18 mouse cellular contexts compared by ENCODE assay signal in the genomic region with DNA sequence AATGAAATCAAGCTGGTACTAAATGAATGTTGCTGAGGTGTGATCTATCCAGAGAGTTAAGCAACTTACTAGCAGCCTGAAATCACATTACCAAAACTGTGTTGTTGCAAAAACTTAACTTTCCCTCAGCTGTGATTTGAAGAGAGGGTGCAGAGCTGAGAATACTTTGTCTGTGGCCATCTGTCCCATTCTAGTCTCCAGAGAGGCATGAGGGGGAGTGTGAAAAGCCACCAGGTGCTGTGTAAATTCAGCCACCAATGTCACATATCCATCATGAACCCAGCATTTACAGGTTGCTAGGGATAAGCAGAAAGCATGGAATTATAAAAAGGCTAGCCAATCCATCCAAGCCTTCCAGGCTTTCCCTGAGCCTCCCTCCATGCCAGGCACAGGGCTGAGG. TPM values are rescaled to one million over a fixed set of nuclear protein-coding genes. Genes with fewer than 3 reads are reported as not detected.
A peak's percentile ranks its signal among the peaks of the same experiment; 100 is the strongest.
DNase-seq lines count a peak whose midpoint lies in the region; ATAC-seq and TF ChIP-seq lines count a peak whose summit lies in the region.
"Had no signal": no experiment of that assay in that cellular context is flagged by ENCODE, and none has a peak within 500 bp of the region (broad histone marks: within the 10 kb centered on the region; RNA-seq: fewer than 3 reads in every experiment).

No protein-coding gene starts in this region.

- 0 out of 2 replicates have a peak overlapping the region, but pooled peaks have one; percentile 6 for H3K27ac ChIP-seq in gastrocnemius, adult 2 months
- H3K27ac ChIP-seq in limb, embryonic 15.5 days = peak overlapping the region; percentile 22; the same call in 1 of the 2 replicates
- H3K27ac ChIP-seq: heart, embryonic 15.5 days; kidney, embryonic 15.5 days; liver, embryonic 13.5 days; midbrain, embryonic 13.5 days had no signal

- ATAC-seq in limb, embryonic 15.5 days (ENCODE audit: insufficient number of reproducible peaks, low FRiP score, low TSS enrichment, low read depth) = no peak
- ATAC-seq: activated CD4-positive, CD25-positive, alpha-beta regulatory T cell, adult 4 months; midbrain, embryonic 13.5 days; Patski had no signal

- no peak for DNase-seq in gastrocnemius, adult 2 months
- no peak for DNase-seq in gastrocnemius, adult 18-20 months (ENCODE audit: low spot score)
- peak; percentile 17 to 39 for DNase-seq in left cerebral cortex, adult 18-20 months (ENCODE audit: low spot score in 2 of 2)
- DNase-seq in left cerebral cortex, adult 11 months (ENCODE audit: low spot score) = no peak
- DNase-seq in brain, embryonic 14.5 days (ENCODE audit: low read depth) = peak; percentile 36
- DNase-seq in cerebellum, adult 9-11 months = no peak
- DNase-seq: adrenal gland, postnatal 36 days; cerebellum, postnatal 25 days; liver, embryonic 13.5 days; retina, postnatal 1 day had no signal

- no peak for TF ChIP-seq CTCF in gastrocnemius, adult 2 months (IDR thresholded peaks at IDR 0.05)
- no peak for TF ChIP-seq CTCF in brain, embryonic 14.5 days (IDR thresholded peaks at IDR 0.05; ENCODE audit: borderline replicate concordance, extremely low read depth, insufficient read depth, insufficient read length)

- intact Hi-C loops in gastrocnemius, adult 2 months (cut with DNase I) = no loop called here

- no peaks in the 10 kb centered on the region for H3K36me3 ChIP-seq in limb, embryonic 15.5 days
- H3K36me3 ChIP-seq: heart, embryonic 15.5 days; kidney, embryonic 15.5 days; liver, embryonic 13.5 days; midbrain, embryonic 13.5 days had no signal

- no peak overlapping the region for H3K4me2 ChIP-seq in limb, embryonic 15.5 days
- H3K4me2 ChIP-seq: heart, embryonic 15.5 days; kidney, embryonic 15.5 days; liver, embryonic 13.5 days; midbrain, embryonic 13.5 days had no signal

- H3K4me3 ChIP-seq in gastrocnemius, adult 2 months = no peak overlapping the region
- no peak overlapping the region for H3K4me3 ChIP-seq in limb, embryonic 15.5 days
- H3K4me3 ChIP-seq: heart, embryonic 15.5 days; kidney, embryonic 15.5 days; liver, embryonic 13.5 days; midbrain, embryonic 13.5 days had no signal

- H3K9me3 ChIP-seq in limb, embryonic 15.5 days = no peaks in the 10 kb centered on the region
- H3K9me3 ChIP-seq: heart, embryonic 15.5 days; kidney, embryonic 15.5 days; liver, embryonic 13.5 days; midbrain, embryonic 13.5 days had no signal

- H3K27me3 ChIP-seq in limb, embryonic 15.5 days = no peaks in the 10 kb centered on the region
- H3K27me3 ChIP-seq: heart, embryonic 15.5 days; kidney, embryonic 15.5 days; liver, embryonic 13.5 days; midbrain, embryonic 13.5 days; Patski had no signal

- no peak overlapping the region for H3K9ac ChIP-seq in limb, embryonic 15.5 days
- H3K9ac ChIP-seq: heart, embryonic 15.5 days; kidney, embryonic 15.5 days; liver, embryonic 13.5 days; midbrain, embryonic 13.5 days had no signal

- no peak for TF ChIP-seq POLR2A in brain, embryonic 14.5 days (IDR thresholded peaks at IDR 0.05; ENCODE audit: borderline replicate concordance, extremely low read depth, insufficient read depth, insufficient read length, poor library complexity, severe bottlenecking)

- H3K4me1 ChIP-seq in limb, embryonic 15.5 days = peaks cover 37% of the 10 kb centered on the region

RNA-seq across cellular contexts. Expression of gene Uchl4, which starts 6.0 kb away (rescaled TPM):
- total RNA-seq in gastrocnemius, adult 2 months (2021) = 1 to 10 TPM; 1.3 to 1.9 TPM
- 1 to 10 TPM; 1.3 to 2.1 TPM for total RNA-seq in gastrocnemius, adult 18-20 months (2021)
- total RNA-seq in left cerebral cortex, adult 18-20 months (2021) = 1 to 10 TPM; 1.9 to 3.7 TPM
- 0.20 and 0.79 TPM in 2 replicates for polyA plus RNA-seq in brain, embryonic 14.5 days (2012; rRNA removed)
- 1.3 and 2.5 TPM in 2 replicates for polyA plus RNA-seq in limb, embryonic 15.5 days (2015; fragmentation: Nextera tagmentation; extraction: Ambion mirVana)
- total RNA-seq: hematopoietic stem cell, adult 5-6 weeks had no signal
- polyA plus RNA-seq: gonadal fat pad, adult 2 months had no signal

RNA-seq across cellular contexts. Expression of gene Map2k1, which starts 24.5 kb away (rescaled TPM):
- 10 to 100 TPM; 52.8 to 55.7 TPM for total RNA-seq in gastrocnemius, adult 2 months (2021)
- total RNA-seq in gastrocnemius, adult 18-20 months (2021) = 10 to 100 TPM; 55.8 to 56.9 TPM
- 100 to 1,000 TPM; 292 to 323 TPM for total RNA-seq in left cerebral cortex, adult 18-20 months (2021)
- 29.7 and 33.7 TPM in 2 replicates for polyA plus RNA-seq in brain, embryonic 14.5 days (2012; rRNA removed)
- polyA plus RNA-seq in limb, embryonic 15.5 days (2015; fragmentation: Nextera tagmentation; extraction: Ambion mirVana) = 80.6 and 95.9 TPM in 2 replicates

RNA-seq across cellular contexts. Expression of gene Snapc5, which starts 49.9 kb away (rescaled TPM):
- total RNA-seq in gastrocnemius, adult 2 months (2021) = 10 to 100 TPM; 19.3 to 24.4 TPM
- 10 to 100 TPM; 23.3 to 24.1 TPM for total RNA-seq in gastrocnemius, adult 18-20 months (2021)
- total RNA-seq in left cerebral cortex, adult 18-20 months (2021) = 10 to 100 TPM; 18.6 to 22.4 TPM
- 14.5 and 16.9 TPM in 2 replicates for polyA plus RNA-seq in brain, embryonic 14.5 days (2012; rRNA removed)
- 30.3 and 31.1 TPM in 2 replicates for polyA plus RNA-seq in limb, embryonic 15.5 days (2015; fragmentation: Nextera tagmentation; extraction: Ambion mirVana)

RNA-seq across cellular contexts. Expression of gene Tipin, which starts 52.4 kb away (rescaled TPM):
- 10 to 100 TPM in 1 of 2 experiments, 1 to 10 TPM in 1; 7.9 to 10.3 TPM for total RNA-seq in gastrocnemius, adult 2 months (2021)
- 10 to 100 TPM; 10.0 to 11.1 TPM for total RNA-seq in gastrocnemius, adult 18-20 months (2021)
- 10 to 100 TPM; 12.9 to 13.8 TPM for total RNA-seq in left cerebral cortex, adult 18-20 months (2021)
- polyA plus RNA-seq in brain, embryonic 14.5 days (2012; rRNA removed) = 56.8 and 67.4 TPM in 2 replicates
- polyA plus RNA-seq in limb, embryonic 15.5 days (2015; fragmentation: Nextera tagmentation; extraction: Ambion mirVana) = 164 and 174 TPM in 2 replicates

RNA-seq across cellular contexts. Expression of gene Rpl4, which starts 55.8 kb away (rescaled TPM):
- total RNA-seq in gastrocnemius, adult 2 months (2021) = 100 to 1,000 TPM; 601 to 627 TPM
- 100 to 1,000 TPM; 623 to 643 TPM for total RNA-seq in gastrocnemius, adult 18-20 months (2021)
- 100 to 1,000 TPM; 589 to 593 TPM for total RNA-seq in left cerebral cortex, adult 18-20 months (2021)
- 714 and 763 TPM in 2 replicates for polyA plus RNA-seq in brain, embryonic 14.5 days (2012; rRNA removed)
- 1,189 and 1,208 TPM in 2 replicates for polyA plus RNA-seq in limb, embryonic 15.5 days (2015; fragmentation: Nextera tagmentation; extraction: Ambion mirVana)

Comparison
In these comparisons a context has a peak if more than half of its experiments do, and no peak if none do; other contexts are left out.
1. DNase-seq: peak in left cerebral cortex, adult 18-20 months (2 of 2) and brain, embryonic 14.5 days (single experiment); none in gastrocnemius, adult 2 months (single experiment), gastrocnemius, adult 18-20 months (single experiment), left cerebral cortex, adult 11 months (single experiment) and cerebellum, adult 9-11 months (single experiment).
2. RNA of gene Map2k1, which starts 24.5 kb away (total RNA-seq): 292 to 323 TPM in left cerebral cortex, adult 18-20 months; 55.8 to 56.9 TPM in gastrocnemius, adult 18-20 months and 52.8 to 55.7 TPM in gastrocnemius, adult 2 months; every median in the first group is over 4 times any median in the second.